Mouse (Mus musculus) embryonic fibroblast, embryonic 13.5 days (primary cell): ENCODE data around the gene Rtp1.

Source experiments
- CTCF ChIP-seq: IDR thresholded peaks from 2 replicates; pipeline ENCODE4 v1.5.1; 2011; ENCODE audit warnings: mild to moderate bottlenecking, control low read depth, low read length, moderate library complexity, borderline replicate concordance; ENCODE audit not compliant: insufficient read depth
- POLR2A ChIP-seq: IDR thresholded peaks from 2 replicates; pipeline ENCODE4 v1.6.1; 2011; ENCODE audit warnings: low read depth, mild to moderate bottlenecking, control low read depth, low read length, moderate library complexity

DNA sequence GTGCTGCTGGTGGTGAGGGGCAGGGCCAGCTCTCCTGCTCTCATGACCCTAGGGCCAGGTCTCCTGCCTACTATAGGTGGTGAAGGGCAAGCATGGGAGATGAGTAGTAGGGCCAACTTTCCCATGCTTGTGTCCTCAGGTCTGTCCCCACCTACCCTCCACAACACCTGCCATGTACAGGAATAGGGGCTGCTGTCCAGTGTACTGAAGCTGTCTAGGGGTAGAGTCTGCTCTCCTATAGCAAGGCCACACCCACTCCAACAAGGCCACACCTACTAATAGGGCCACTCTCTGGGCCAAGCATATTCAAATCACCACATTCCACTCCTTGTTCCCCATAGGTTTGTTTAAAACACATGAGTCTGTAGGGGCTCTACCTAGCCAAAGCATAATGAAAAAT is 44.6 kb upstream of the Rtp1 start:
- TF ChIP-seq POLR2A (no peak), CTCF (no peak)
